Mouse (Mus musculus) testis, adult 2 months (tissue): ENCODE measurements around the gene Atxn7l3.

Experiments used
- CTCF ChIP-seq: fragments of 200-500 bp; IDR thresholded peaks from 2 replicates; pipeline ENCODE4 v1.5.1; 2012; ENCODE audit warnings: low read depth, mild to moderate bottlenecking, inconsistent platforms, low read length, moderate library complexity; ENCODE audit not compliant: control insufficient read depth, insufficient read depth, insufficient replicate concordance
- POLR2A ChIP-seq: fragments of 200-500 bp; IDR thresholded peaks from 2 replicates; pipeline ENCODE4 v1.6.1; 2012; ENCODE audit warnings: low read depth, mild to moderate bottlenecking, inconsistent platforms, low read length, moderate library complexity; ENCODE audit not compliant: control insufficient read depth

DNA sequence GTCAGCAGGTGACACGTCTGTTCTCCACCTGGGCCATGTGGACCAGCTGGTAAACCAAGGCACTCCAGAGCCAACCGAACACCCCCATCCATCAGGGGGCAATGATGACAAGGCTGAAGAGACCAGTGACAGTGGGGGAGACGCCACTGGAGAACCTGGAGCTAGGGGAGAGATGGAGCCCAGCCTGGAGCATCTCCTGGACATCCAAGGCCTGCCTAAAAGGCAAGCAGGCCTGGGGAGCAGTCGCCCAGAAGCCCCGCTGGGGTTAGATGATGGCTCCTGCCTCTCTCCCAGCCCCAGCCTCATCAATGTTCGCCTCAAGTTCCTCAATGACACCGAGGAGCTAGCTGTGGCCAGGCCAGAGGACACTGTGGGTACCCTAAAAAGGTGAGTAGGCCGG lies 8.9 kb downstream of the Atxn7l3 start:
- TF ChIP-seq POLR2A (no peak), CTCF (no peak)
